Mouse (Mus musculus): ENCODE measurements around the gene Efna2.

The Efna2 gene

DNA sequence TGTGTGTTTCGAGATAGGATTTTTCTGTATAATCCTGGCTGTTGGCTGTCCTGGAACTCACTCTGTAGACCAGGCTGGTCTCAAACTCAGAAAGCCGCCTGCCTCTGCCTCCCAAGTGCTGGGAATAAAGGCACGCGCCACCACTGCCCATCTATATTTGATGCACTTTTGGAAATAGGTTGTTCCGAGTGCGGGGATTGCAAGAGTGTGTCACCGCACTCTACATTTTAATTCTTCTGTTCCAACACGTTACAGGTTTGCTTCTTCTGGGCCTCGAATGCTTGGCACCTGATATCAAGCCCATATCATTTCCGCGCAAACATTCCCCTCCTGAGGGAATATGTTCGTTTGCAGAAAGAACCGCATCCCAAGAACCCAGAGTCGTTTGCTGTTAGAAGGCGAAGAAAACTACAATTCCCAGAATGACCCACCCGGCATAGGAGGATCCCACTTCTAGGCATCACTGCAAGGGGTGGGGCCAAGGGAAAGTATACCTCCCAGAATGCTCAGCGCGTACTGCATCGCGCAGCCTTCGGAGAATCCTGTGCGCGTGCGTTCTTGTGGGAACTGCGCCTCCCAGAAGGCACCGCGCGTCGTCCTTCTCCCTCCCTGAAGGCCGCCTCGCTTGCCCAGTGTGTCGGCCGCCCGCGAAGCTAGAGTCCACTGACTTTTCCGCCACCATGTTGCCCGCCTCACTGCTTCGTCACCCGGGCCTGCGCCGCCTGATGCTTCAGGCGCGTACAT, 37.3 kb upstream of the Efna2 start:
- peak; percentile 95 for DNase-seq (ENCODE audit: low spot score)

DNA sequence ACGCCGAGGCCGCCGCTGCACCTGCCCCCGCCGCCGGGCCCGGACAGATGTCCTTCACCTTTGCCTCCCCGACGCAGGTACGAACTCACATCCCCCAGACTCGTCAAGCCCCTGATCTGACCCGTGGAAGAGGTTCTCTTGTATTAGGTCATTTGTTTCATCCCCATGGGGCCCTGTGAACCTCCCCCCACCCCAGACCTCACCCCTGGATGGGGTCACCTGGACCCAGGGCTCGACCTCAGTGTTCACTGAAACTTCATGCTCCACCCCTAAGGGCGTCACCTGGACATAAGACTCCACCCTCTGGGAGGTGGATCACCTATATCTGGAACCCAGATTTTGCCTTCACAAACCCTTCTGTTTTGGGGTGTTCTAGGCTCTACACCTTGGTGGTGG, 36.8 kb upstream of the Efna2 start:
- DNase-seq (ENCODE audit: low spot score): no peak

DNA sequence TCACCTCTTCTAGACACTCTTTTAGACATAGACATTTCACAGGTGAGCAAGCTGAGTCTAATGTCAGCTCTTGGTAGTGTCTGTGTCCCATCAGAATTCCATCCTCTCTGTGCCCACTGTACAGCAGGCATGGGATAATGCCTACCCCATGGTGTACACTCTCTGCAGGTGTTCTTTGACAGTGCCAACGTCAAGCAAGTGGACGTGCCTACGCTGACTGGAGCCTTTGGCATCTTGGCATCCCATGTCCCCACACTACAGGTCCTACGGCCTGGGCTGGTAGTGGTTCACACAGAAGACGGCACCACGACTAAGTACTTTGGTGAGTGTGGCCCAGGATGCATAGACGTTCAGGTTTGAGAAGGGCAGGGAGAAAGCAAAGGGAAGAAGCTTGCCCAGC, 35.6 kb upstream of the Efna2 start:
- DNase-seq (ENCODE audit: low spot score): no peak

DNA sequence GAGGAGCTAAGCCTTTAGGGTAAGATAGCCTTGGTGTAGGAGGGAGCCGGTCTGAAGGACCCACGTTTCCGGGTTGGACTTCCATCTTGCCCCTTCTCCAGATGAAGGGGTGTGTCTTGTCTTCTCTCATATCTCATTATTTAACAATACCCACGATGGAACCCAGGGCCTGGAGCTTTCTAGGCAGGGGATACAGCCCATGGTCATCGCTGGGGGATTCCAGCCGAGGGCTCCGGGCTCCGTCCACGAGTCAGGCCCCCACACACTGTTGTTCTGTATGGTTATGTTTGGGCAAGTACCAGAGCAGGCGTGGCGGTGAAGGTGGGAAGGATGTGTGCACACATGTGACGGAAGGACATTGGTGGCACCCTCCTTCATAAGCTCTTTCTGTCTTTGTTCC, 35.1 kb upstream of the Efna2 start:
- no peak for DNase-seq (ENCODE audit: low spot score)

DNA sequence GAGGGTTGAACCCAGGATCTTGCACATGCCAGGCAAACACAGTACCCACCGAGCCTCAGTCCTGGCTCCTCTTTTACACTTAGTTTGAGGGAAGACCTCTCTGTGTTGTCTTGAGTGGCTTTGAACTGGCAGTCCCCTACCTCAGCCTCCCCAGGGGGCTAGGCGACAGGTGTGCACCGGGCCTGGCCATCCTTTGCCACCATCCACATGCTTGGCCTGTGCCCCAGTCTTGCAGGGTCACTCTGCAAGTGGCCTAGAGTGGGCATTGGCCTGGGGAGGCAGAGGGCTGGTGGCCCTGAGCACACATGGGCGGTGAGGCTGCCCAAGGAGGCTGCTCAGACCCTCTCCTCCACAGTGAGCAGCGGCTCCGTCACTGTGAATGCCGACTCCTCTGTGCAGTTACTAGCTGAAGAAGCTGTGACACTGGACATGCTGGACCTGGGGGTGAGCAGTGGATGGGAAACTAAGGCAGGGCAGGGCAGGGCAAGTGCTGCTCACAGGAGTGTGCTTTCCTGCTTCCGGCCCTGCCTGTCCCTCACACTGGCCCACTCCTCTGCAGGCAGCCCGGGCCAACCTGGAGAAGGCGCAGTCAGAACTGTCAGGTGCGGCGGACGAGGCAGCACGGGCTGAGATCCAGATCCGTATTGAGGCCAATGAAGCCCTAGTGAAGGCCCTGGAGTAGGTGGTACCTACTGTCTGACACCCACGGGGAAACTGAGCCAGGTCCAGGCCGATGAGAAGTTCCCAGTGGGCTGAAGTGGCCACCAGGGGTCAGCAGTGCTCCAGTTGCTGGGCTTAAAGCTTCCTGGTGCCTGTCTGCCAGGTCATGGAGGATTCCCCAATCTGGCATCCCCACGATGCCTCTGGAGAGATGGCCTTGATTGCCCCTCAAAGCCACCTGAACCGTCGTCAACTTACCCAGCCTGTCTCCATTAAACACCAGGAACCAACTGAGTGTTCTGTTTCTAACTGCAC, 34.1 kb upstream of the Efna2 start:
- no peak for DNase-seq (ENCODE audit: low spot score)

DNA sequence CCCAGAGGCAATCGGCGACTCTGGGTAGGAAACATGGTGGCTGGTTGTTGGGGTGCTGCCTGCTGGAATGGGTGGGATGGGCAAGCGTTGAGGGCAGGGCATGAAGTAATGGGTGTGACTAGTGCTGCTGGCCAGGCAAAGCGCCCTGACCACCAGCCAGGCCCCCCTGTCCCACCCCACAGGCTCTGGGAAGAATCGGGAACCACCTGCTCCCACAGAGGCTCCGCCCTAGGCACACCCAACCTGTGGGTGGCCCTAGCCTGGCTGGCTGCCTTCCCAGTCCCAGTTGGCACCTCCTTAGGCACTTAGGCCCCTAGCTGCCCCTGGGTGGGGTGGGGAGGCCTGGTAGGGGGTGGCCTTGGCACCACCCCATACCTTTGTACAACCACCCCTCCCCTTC, 33.4 kb upstream of the Efna2 start:
- DNase-seq (ENCODE audit: low spot score): no peak

DNA sequence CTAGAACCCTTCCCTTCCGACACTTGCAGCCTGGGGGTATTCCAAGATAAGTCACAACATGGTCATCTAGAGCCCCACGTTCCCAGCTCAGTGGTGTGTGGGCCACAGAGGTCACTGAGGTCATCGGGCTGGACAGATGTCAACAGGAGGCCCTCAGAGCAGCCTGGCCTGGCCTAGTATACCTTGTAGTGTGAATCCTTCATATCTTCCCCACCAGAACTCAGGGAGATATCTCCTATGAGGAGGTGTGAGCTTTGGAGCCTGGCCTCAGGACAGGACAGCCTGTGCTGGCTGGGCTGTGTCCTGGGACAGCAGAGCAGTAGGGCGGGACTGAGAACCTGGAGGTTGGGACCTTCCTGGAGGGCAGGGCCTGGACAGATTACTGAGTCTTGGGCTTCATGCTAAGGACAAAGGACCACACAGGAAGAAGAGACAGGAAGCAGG, 32.7 kb upstream of the Efna2 start:
- DNase-seq (ENCODE audit: low spot score): no peak

DNA sequence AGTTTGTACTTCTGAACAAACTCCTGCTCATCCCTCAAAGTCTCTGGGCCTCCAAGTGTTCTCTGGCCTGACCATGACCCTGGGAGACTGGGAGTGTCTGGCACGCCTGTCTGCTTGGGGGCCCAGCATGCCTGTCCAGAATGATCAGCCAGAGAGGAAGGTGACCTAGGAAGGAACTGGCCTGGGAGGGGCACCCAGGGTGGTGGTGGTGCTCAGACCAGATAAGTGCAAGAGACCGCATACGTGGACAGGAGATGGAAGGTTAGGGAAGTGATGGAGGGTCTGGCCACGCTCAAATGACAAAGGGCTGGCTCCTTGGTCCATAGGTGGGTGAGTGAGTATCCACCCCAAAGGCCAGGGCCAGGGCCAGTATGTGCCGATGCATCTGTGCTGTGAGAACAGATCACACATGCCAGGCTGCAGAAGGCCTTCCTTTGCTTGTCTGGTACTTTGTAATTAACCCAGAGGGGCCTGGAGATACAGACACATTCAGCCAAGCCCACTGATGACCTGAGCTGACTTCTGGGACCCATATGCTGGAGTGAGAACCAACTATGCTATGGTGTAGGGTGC, 32.0 kb upstream of the Efna2 start:
- no peak for DNase-seq (ENCODE audit: low spot score)

DNA sequence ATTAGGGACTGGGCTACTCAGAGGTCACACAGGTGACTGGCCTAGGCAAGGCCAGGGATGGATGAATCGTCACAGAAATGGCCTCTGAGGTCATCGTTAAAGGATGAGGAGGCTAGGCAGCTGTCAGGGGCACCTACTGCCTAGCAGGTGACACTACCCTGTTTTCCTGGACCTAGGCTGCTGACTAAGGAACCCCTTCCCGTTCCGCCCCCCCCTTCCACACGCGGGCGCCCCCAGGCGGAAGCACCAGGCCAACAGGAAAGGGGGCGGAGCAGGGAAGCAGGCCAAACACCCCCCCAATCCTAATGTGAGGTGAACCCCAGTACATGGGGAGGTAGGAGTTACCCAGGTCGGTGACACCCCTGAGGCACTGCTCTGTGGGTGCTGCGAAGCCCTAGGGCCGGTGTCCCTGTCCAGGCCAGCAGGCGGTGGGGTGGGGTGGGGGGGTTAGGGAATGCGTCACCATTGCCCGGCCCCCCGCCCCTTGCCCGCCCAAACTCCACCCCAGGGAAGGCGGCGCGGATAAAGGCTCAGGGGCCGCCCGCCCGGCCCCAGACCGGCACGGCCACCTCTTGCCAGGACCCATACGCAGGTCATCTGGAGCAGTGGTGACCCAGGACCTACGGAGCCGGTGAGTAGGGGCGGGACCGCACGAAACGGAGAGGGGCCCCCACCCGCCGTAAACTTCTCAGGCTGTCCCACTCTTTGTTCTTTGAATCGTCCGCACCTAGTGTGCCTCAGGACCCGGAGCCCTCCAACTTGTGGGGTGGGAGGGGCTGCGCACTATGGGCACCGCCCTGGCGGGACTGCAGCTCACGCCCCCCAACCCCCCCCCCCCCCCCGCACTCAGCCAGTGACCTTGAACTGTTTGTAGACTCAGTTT, 31.3 kb upstream of the Efna2 start, which contains the start of gene Midn:
TSS of gene Midn (plus strand) at position 554 of the 883 bp plus-strand sequence.
- peak; percentile 80 for DNase-seq (ENCODE audit: low spot score)

DNA sequence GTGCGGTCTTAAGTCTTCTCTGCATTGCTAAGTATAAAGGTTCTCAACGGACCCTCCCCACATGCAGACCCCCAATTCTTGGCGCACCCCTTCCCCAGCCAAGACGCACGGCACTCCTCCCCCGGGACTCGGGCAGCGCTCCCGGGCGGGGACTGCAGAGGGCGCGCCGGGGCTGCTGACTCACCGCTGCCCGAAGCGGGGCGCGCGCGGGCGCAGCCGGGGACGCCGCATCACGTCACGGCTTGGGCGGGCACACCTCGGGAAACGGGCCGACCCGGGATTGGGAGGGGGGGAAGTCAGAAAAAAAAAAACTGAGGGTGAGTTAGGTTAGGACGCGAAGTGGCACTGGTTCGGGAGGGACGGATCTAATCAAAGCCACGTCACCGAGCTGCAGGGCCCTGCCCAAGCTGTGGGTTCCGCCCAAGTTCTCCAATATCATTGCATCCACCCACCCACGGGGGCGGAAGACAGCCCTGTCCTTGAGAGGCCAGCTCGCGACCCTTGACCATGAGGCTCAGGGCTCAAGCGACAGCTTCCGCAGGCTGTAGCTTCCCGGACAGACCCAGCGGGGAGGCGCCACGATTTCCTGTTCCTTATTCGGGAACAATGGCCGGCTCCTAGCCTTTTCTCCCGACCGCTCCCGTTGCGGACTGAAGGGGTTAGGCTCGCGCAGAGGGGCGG, 30.5 kb upstream of the Efna2 start:
- DNase-seq (ENCODE audit: low spot score): peak; percentile 90

DNA sequence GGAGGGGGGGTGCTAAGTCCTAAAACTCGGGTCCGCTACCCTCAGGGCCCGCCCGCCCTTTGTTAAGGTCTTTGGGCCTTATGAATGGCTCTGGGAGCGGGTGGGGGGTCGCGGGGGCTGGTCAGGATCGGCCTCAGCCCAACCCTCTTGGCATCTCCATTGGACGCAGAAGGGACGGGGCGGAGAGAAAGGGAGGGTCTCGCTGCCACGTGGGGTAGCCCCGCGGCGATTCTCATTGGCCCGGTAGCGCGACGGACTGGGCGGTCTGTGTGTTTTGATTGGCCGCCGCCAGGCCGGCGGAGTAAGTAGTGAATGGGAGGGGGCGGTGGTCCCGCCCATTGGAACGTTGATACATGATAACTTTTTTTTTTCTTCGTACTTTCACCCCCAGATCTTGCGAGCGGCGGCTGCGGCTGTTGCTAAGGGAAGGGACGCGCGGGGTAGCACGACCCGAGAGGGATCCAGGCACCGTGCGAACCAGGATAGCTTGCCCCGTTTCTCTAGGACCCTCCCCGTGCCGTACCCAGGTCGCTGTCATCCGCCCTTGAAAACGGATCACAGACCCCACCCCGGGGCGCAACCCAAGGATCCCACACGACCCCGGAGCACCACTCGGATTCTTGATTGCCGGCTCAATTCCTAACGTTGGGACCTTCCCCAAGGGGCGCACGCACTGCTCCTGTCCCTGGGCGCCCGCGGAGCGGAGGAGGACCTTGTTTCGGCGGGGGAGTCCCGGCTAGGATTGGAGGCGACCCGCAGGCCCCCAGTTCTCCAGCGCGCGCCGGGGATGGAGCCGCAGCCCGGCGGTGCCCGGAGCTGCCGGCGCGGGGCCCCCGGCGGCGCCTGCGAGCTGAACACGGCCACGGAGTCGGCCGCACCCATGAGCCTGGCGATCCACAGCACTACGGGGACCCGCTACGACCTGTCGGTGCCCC, 29.7 kb upstream of the Efna2 start:
- peak; percentile 99 for DNase-seq (ENCODE audit: low spot score)

DNA sequence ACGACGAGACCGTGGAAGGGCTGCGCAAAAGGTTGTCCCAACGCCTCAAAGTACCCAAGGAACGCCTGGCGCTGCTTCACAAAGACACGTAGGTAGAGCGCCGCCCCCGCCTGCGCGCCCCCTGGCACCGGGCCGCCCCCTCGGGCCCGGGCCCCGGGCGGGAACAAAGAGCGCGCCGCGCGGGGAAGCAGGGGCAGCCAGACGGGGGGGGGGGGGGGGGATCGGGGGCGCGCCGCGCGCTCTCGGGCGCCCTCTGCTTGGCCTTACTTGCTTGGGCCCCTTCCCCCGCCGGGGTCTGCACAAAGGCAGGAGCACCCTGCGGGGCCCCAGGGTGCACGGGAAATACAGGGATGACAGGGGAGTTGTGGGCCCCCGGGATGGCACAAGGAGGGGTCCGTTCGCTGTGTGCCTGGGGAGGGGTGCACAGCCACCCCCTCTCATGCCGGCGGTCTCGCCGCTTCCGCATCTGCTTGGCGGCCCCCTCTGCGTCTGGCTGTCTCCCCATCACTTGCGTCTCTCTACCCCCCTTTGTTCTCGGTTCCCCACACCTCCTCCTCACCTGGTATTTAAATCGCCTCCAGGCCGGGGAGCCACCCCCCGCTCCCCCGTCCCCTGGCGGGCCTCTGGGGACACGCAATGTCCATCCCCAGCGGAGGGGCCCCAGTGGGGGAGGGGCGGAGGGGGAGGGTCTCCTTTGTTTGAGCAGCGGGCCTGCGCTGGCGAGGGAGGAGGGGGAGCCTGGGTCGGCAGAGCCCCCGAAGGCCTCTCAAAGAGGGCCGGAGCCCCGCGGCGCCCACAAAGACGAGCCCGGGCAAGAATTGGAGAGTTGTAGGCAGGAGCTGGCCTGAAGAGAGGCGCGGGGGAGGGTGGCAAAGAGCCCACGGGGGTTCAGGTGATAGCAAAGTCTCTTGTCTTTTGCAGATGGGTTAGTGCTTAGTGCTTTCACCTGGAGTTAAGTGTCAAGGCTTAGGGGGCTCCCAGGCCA, 28.8 kb upstream of the Efna2 start:
- no peak for DNase-seq (ENCODE audit: low spot score)

DNA sequence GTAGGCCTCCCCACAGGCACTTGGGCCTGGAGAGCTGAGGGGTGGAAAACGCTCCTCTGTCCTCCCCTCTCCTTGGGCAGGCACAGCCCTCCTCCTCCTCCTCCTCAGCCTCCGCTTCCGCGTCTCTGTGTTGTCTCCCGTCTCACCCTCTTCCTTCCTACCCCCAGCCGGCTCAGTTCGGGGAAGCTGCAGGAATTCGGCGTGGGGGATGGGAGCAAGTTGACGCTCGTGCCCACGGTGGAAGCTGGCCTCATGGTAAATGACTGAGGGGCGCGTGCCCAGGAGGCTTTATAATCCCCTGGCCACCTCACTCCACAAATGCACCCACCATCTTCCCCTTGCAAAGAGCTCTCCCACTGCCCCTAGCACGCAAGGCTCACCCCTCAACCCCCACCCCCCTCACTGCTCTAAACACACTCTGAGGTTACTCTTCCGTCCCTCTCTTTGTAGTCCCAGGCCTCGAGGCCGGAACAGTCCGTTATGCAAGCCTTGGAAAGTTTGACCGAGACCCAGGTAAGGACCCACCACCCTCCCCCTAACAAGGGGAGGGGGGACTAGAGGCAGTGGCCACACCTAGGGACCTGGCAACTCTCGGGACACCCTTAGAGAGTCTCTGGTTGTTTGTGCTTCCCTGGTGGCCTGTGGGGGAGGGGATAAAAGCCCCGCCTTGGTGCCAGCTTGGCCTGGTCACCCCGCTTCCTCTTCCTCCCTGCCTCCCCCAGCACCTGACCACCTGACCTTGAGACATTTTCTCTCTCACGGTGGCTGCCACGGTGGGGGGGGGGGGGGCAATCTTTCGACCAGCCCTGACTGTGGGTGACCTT, 27.9 kb upstream of the Efna2 start:
- DNase-seq (ENCODE audit: low spot score): peak; percentile 70

DNA sequence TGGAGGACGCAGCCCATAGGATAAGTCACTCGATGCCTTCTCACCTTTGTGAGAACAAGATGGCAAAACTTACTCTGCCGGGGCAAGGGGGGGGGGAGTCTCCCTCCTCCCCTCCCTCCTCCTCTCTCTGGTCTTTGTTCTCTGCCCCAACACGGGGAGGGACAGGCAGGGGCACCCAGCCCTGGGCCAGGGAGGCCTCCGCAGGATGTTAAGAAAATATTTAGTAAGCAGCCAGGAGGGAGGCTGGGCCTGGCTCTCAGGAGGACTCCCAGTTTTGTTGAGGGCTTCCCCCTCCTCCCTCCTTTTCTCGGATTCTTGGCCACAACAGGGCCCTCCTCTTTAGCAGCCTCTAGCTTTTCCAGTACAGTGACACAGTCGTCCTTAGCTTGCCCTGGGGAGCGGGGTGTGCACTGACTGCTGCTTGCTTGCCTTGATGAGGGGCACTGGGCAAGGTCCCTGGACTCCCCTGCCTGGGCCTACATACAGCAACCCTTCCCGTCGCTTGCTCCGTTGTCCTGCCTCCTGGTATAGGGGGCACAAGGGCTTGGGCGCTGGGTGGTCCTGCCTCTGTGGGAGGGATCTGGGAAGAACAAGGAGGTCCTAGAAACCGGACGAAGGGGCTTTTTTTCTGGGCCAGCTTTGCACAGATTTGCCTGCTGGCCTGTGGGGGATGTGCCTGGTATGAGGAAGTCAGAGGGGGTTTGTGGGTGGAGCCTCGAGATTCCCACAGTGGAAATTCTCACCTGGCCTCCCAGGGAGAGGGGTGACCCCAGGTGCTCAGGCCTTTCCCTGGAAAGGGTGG, 27.0 kb upstream of the Efna2 start:
- no peak for DNase-seq (ENCODE audit: low spot score)

DNA sequence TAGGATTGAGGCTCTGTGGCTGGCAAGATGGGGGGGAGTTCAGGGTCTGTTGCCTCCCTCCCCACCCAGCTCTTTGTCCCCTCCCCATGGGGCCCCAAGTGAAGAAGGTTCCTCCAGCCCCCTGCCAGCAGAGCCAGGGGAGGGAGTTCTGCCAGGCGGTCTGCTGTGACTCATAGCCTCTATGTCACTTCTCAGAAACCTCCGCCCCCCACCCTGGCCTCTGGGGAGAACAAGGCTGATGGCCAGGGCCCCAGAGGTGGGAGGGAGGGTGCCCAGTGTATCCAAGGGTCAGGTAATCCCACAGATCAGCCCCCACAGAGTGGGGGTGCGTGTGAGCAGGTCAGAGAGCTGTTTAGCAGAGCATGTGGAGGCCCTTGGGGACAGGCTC, 26.4 kb upstream of the Efna2 start:
- no peak for DNase-seq (ENCODE audit: low spot score)

DNA sequence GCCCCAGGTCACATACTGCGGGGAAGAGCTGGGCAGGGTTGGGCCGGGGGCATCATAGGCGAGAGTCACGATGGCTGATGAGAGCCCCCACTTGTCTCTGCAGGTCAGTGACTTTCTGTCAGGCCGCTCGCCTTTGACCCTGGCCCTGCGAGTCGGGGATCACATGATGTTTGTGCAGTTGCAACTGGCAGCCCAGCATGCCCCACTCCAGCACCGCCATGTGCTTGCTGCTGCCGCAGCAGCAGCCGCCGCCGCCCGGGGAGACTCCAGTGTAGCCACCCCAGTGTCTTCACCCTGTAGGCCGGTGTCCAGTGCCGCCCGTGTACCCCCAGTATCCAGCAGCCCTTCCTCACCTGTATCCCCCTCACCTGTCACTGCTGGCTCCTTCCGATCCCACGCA, 25.6 kb upstream of the Efna2 start:
- DNase-seq (ENCODE audit: low spot score): no peak

DNA sequence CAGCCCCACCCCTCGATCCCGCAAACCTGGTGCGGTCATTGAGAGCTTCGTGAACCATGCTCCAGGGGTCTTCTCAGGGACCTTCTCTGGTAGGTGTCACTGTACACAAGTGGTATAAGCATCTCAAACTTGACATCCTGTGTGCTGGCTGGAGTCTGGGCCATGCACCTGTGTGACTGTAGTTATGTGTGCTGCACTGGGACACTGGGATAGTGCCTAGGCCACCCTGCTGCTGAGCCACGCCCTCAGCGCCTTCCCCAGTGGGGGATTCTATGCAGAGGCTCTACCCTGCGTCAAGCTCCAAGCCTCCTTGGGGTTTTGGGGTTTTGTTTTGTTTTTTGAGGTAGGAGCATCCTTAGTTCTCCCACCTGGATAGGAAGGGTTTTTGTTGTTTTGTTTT, 24.9 kb upstream of the Efna2 start:
- DNase-seq (ENCODE audit: low spot score): no peak

Data from ovary, adult 18-20 months (tissue).